In genomic region chrX:144644756-144645155, GRCm38 (mm10) we compare ENCODE assay signal across 33 mouse cellular contexts. TPM values are rescaled to one million over a fixed set of nuclear protein-coding genes. Genes with fewer than 3 reads are reported as not detected.
"Had no signal": no experiment of that assay in that cellular context is flagged by ENCODE, and none has a peak within 500 bp of the region (broad histone marks: within the 10 kb centered on the region; RNA-seq: fewer than 3 reads in every experiment).

No protein-coding gene starts in this region.

- H3K9me3 ChIP-seq: heart, embryonic 10.5 days; heart, embryonic 12.5 days; heart, embryonic 13.5 days; heart, embryonic 15.5 days; hindbrain, embryonic 10.5 days; hindbrain, embryonic 12.5 days; hindbrain, embryonic 13.5 days; hindbrain, embryonic 15.5 days; intestine, embryonic 15.5 days; kidney, embryonic 15.5 days had no signal

- H3K9ac ChIP-seq: heart, embryonic 12.5 days; heart, embryonic 13.5 days; heart, embryonic 15.5 days; hindbrain, embryonic 12.5 days; hindbrain, embryonic 13.5 days; hindbrain, embryonic 14.5 days; hindbrain, embryonic 15.5 days; intestine, embryonic 15.5 days; kidney, embryonic 15.5 days had no signal

- H3K4me1 ChIP-seq: heart, embryonic 10.5 days; heart, embryonic 12.5 days; heart, embryonic 13.5 days; heart, embryonic 15.5 days; hindbrain, embryonic 10.5 days; hindbrain, embryonic 12.5 days; hindbrain, embryonic 13.5 days; hindbrain, embryonic 15.5 days; intestine, embryonic 15.5 days; kidney, embryonic 15.5 days had no signal

- H3K27me3 ChIP-seq: heart, embryonic 12.5 days; heart, embryonic 13.5 days; heart, embryonic 15.5 days; hindbrain, embryonic 12.5 days; hindbrain, embryonic 13.5 days; hindbrain, embryonic 15.5 days; intestine, embryonic 15.5 days; kidney, embryonic 15.5 days had no signal

- H3K27ac ChIP-seq: heart, embryonic 10.5 days; heart, embryonic 13.5 days; heart, embryonic 15.5 days; hindbrain, embryonic 10.5 days; hindbrain, embryonic 12.5 days; hindbrain, embryonic 13.5 days; hindbrain, embryonic 14.5 days; hindbrain, embryonic 15.5 days; hindbrain, postnatal 0 days; intestine, embryonic 15.5 days; kidney, embryonic 15.5 days; kidney, postnatal 0 days; layer of hippocampus, adult 2 months had no signal

- H3K36me3 ChIP-seq: heart, embryonic 10.5 days; heart, embryonic 12.5 days; heart, embryonic 13.5 days; heart, embryonic 15.5 days; hindbrain, embryonic 10.5 days; hindbrain, embryonic 12.5 days; hindbrain, embryonic 13.5 days; hindbrain, embryonic 15.5 days; intestine, embryonic 15.5 days; kidney, embryonic 15.5 days had no signal

- DNase-seq: heart, postnatal 36 days; heart, postnatal 4 days; kidney, adult 11 months; kidney, adult 18-20 months; kidney, adult 8-10 months; kidney, postnatal 10 days; kidney, postnatal 25 days; kidney, postnatal 4 days; layer of hippocampus, adult 9-11 months; layer of hippocampus, postnatal 36 days had no signal

- H3K4me3 ChIP-seq: heart, embryonic 10.5 days; heart, embryonic 12.5 days; heart, embryonic 13.5 days; heart, embryonic 15.5 days; hindbrain, embryonic 10.5 days; hindbrain, embryonic 12.5 days; hindbrain, embryonic 13.5 days; hindbrain, embryonic 15.5 days; intestine, embryonic 15.5 days; kidney, embryonic 15.5 days; layer of hippocampus, adult 2 months had no signal

RNA-seq across cellular contexts. Expression of gene Trpc5, which starts 43.2 kb away (rescaled TPM):
- total RNA-seq: heart, postnatal 10 days; heart, postnatal 14 days; heart, postnatal 25 days; heart, postnatal 36 days; heart, postnatal 4 days; hematopoietic stem cell, adult 5-6 weeks had no signal
- polyA plus RNA-seq: heart, postnatal 0 days; inflammation-experienced regulatory T-cells, adult 6 months; intestine, postnatal 0 days; kidney, embryonic 16.5 days; large intestine, adult 2 months had no signal

RNA-seq across cellular contexts. Expression of gene Rtl4, which starts 44.0 kb away (rescaled TPM):
- total RNA-seq: heart, postnatal 10 days; heart, postnatal 14 days; heart, postnatal 25 days; heart, postnatal 36 days; hematopoietic stem cell, adult 5-6 weeks had no signal
- polyA plus RNA-seq: inflammation-experienced regulatory T-cells, adult 6 months; large intestine, adult 2 months had no signal
